Mouse (Mus musculus): ENCODE data around the gene Pdik1l.

Pdik1l gene

DNA sequence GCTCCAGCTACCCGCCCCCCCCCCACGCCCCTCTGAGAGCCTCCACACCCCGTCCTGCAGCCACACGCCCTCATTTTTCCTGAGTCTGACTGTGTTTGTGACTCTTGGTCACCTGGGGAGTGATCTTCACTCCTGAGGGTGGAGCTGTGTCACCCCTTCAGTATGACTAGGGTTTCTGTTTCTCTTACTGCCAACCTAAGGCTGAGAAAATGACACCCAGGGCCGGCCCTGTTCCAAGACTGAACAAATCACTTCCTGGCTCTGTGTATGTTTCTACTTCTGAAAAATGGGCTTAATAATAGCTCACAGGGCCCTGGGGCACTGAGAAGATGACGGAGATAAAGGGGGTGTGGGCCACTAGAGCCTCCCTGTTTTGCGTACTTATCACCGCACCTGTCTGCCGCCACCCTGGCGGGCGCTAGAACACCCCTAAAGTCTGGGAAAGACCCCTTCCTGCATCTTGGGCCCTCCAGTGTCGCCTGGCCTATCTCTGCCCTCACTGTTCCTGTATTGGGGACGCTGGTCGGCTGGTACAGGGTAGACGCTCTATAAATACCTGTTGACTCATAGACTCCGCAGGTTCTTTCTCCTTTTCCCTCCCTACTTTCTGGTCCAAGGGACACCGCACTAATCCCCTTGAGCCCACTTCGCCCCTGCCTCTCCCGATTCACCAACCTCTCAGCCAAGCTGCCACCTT, 50.0 kb downstream of the Pdik1l start:
- peak; percentile 36 for DNase-seq

DNA sequence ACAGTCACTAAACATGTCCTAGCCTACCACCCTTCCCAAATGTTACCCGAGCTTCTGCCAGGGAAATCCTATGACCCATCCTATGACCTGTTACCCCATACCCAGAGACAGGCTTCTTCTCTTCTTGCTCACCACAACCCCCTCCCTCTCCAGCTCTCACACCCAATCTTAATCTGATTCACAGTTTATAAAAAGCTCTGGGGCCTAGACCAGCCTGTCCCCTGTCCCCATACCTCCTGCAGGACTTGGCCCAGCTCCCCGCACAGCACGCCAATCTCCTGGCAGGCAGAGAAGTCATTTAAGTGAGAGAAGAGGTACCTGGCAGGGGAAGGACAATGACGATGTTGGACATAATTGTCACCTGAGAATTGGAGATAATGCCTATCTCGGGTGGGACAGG, 52.8 kb downstream of the Pdik1l start:
- no peak for DNase-seq

DNA sequence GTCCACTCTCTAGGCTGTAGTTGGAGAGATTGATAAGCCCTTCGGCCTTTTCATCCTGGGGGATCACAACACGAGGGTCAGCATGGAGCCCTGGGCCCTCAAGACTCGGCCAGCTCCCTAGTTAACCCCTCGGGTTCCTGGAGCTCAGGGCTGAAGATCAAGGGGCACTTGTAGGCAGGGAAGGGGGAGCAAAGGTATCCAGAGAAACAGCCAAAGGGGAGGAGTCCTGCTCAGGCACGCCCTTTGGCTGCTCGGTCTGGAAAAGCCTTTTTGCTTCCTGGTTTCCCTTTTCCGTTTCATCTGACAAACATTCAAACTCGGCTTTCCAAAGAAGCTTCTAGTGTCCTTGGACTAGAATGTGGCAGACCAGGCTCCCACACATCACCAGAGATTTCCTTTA, 57.3 kb downstream of the Pdik1l start:
- DNase-seq, result peak; percentile 42

- DNase-seq, result no peak
Observed at GRCm38 (mm10) chr4:134227194-134227593, 60.5 kb downstream of the Pdik1l start, which contains the start of gene Catsper4. Gene Catsper4 (minus strand): TSS chr4:134227383.

Data from kidney, adult 18-20 months (tissue).